In genomic region chr8:88309881-88310280, GRCm38 (mm10) we compare ENCODE assay signal across 16 mouse cellular contexts.
"Had no signal": no experiment of that assay in that cellular context is flagged by ENCODE, and none has a peak within 500 bp of the region (broad histone marks: within the 10 kb centered on the region; RNA-seq: fewer than 3 reads in every experiment).

No protein-coding gene starts in this region.

- H3K9ac ChIP-seq: limb, embryonic 12.5 days; limb, embryonic 15.5 days; liver, embryonic 13.5 days; lung, embryonic 15.5 days had no signal

- H3K27ac ChIP-seq: kidney, postnatal 0 days; limb, embryonic 12.5 days; limb, embryonic 15.5 days; liver, embryonic 13.5 days; lung, embryonic 15.5 days; midbrain, embryonic 10.5 days had no signal

- H3K4me2 ChIP-seq: limb, embryonic 12.5 days; limb, embryonic 15.5 days; liver, embryonic 13.5 days; lung, embryonic 15.5 days had no signal

- H3K9me3 ChIP-seq: limb, embryonic 12.5 days; limb, embryonic 15.5 days; liver, embryonic 13.5 days; lung, embryonic 15.5 days; megakaryocyte, embryonic 14.5 days; midbrain, embryonic 10.5 days had no signal

- DNase-seq: kidney, adult 2 months; kidney, postnatal 36 days; liver, embryonic 13.5 days; lung, adult 18-20 months; lung, postnatal 10 days; midbrain, embryonic 14.5 days; right cerebral cortex, adult 18-20 months; right cerebral cortex, postnatal 14 days; right cerebral cortex, postnatal 4 days; thymus, adult 18-20 months had no signal

- H3K27me3 ChIP-seq: limb, embryonic 12.5 days; limb, embryonic 15.5 days; liver, embryonic 13.5 days; lung, embryonic 15.5 days; megakaryocyte, embryonic 14.5 days had no signal

- H3K4me1 ChIP-seq: limb, embryonic 12.5 days; limb, embryonic 15.5 days; lung, embryonic 15.5 days; midbrain, embryonic 10.5 days had no signal

- H3K4me3 ChIP-seq: limb, embryonic 12.5 days; limb, embryonic 15.5 days; liver, embryonic 13.5 days; lung, embryonic 15.5 days; megakaryocyte, embryonic 14.5 days; midbrain, embryonic 10.5 days had no signal

- H3K36me3 ChIP-seq: limb, embryonic 12.5 days; limb, embryonic 15.5 days; lung, embryonic 15.5 days; midbrain, embryonic 10.5 days had no signal
